Mouse (Mus musculus): ENCODE measurements around the gene Mapre3. TPM values are rescaled to one million over a fixed set of nuclear protein-coding genes. Genes with fewer than 3 reads are reported as not detected.

Mapre3 gene
- total RNA-seq, 2 experiments from 2014 or later = not detected

- ATAC-seq (replicated peaks; ENCODE audit: low FRiP score, low TSS enrichment, poor library complexity, severe bottlenecking) = no peak
These were observed 8.2 kb downstream of the Mapre3 start for GRCm38 (mm10) chr5:30822689-30823088.

- no peak for ATAC-seq (replicated peaks; ENCODE audit: low FRiP score, low TSS enrichment, poor library complexity, severe bottlenecking)
These were observed 8.7 kb downstream of the Mapre3 start for GRCm38 (mm10) chr5:30823091-30823490.

- ATAC-seq (replicated peaks; ENCODE audit: low FRiP score, low TSS enrichment, poor library complexity, severe bottlenecking) = no peak
These were observed 9.9 kb downstream of the Mapre3 start for GRCm38 (mm10) chr5:30824124-30824988.

- 0 out of 2 replicates have a peak, but pooled peaks have one; percentile 34 for ATAC-seq (replicated peaks; ENCODE audit: low FRiP score, low TSS enrichment, poor library complexity, severe bottlenecking)
These were observed 10.7 kb downstream of the Mapre3 start for GRCm38 (mm10) chr5:30825166-30825565.

GRCm38 (mm10) chr5:30825821-30826220, 11.4 kb downstream of the Mapre3 start:
- no peak for ATAC-seq (replicated peaks; ENCODE audit: low FRiP score, low TSS enrichment, poor library complexity, severe bottlenecking)

- no peak for ATAC-seq (replicated peaks; ENCODE audit: low FRiP score, low TSS enrichment, poor library complexity, severe bottlenecking)
These were observed 19.0 kb downstream of the Mapre3 start for GRCm38 (mm10) chr5:30833416-30833815.

- no peak for ATAC-seq (replicated peaks; ENCODE audit: low FRiP score, low TSS enrichment, poor library complexity, severe bottlenecking)
These were observed 25.3 kb downstream of the Mapre3 start for GRCm38 (mm10) chr5:30839731-30840130.

- no peak for ATAC-seq (replicated peaks; ENCODE audit: low FRiP score, low TSS enrichment, poor library complexity, severe bottlenecking)
These were observed 27.5 kb downstream of the Mapre3 start for GRCm38 (mm10) chr5:30841896-30842295.

- no peak for ATAC-seq (replicated peaks; ENCODE audit: low FRiP score, low TSS enrichment, poor library complexity, severe bottlenecking)
These were observed 35.6 kb downstream of the Mapre3 start for GRCm38 (mm10) chr5:30849891-30850555.

- ATAC-seq (replicated peaks; ENCODE audit: low FRiP score, low TSS enrichment, poor library complexity, severe bottlenecking) = no peak
These were observed 36.1 kb downstream of the Mapre3 start for GRCm38 (mm10) chr5:30850556-30850925.

GRCm38 (mm10) chr5:30853522-30853921, 39.1 kb downstream of the Mapre3 start:
- ATAC-seq (replicated peaks; ENCODE audit: low FRiP score, low TSS enrichment, poor library complexity, severe bottlenecking) = no peak

GRCm38 (mm10) chr5:30855674-30856073, 41.2 kb downstream of the Mapre3 start:
- ATAC-seq (replicated peaks; ENCODE audit: low FRiP score, low TSS enrichment, poor library complexity, severe bottlenecking) = no peak

- peak; percentile 51; the same call in 1 of the 2 replicates for ATAC-seq (replicated peaks; ENCODE audit: low FRiP score, low TSS enrichment, poor library complexity, severe bottlenecking)
These were observed 41.7 kb downstream of the Mapre3 start for GRCm38 (mm10) chr5:30856124-30856523.

GRCm38 (mm10) chr5:30863852-30864251, 49.4 kb downstream of the Mapre3 start:
- peak; percentile 73 for ATAC-seq (replicated peaks; ENCODE audit: low FRiP score, low TSS enrichment, poor library complexity, severe bottlenecking)

GRCm38 (mm10) chr5:30864322-30864721, 49.9 kb downstream of the Mapre3 start:
- no peak; the same call in 1 of the 2 replicates for ATAC-seq (replicated peaks; ENCODE audit: low FRiP score, low TSS enrichment, poor library complexity, severe bottlenecking)

- no peak for ATAC-seq (replicated peaks; ENCODE audit: low FRiP score, low TSS enrichment, poor library complexity, severe bottlenecking)
These were observed 52.4 kb downstream of the Mapre3 start for GRCm38 (mm10) chr5:30866871-30867270.

- no peak for ATAC-seq (replicated peaks; ENCODE audit: low FRiP score, low TSS enrichment, poor library complexity, severe bottlenecking)
These were observed 53.3 kb downstream of the Mapre3 start, which contains the start of gene Tmem214 for GRCm38 (mm10) chr5:30867712-30868111. Gene Tmem214, plus strand, starts transcription at chr5:30868012.

GRCm38 (mm10) chr5:30868981-30869380, 54.5 kb downstream of the Mapre3 start:
- no peak for ATAC-seq (replicated peaks; ENCODE audit: low FRiP score, low TSS enrichment, poor library complexity, severe bottlenecking)

- ATAC-seq (replicated peaks; ENCODE audit: low FRiP score, low TSS enrichment, poor library complexity, severe bottlenecking) = peak; percentile 93
These were observed 55.1 kb downstream of the Mapre3 start for GRCm38 (mm10) chr5:30869405-30870130.

GRCm38 (mm10) chr5:30870131-30870406, 55.6 kb downstream of the Mapre3 start:
- no peak for ATAC-seq (replicated peaks; ENCODE audit: low FRiP score, low TSS enrichment, poor library complexity, severe bottlenecking)
